Mouse (Mus musculus) erythroblast, embryonic 14.5 days (primary cell): ENCODE measurements around the gene Ugcg.

ENCODE experiments used
- GATA1 ChIP-seq: IDR thresholded peaks from 2 replicates; pipeline ENCODE4 v1.6.1; 2012; ENCODE audit warnings: low read length, inconsistent platforms, mixed read lengths
- TAL1 ChIP-seq: IDR thresholded peaks from 3 replicates; pipeline ENCODE4 v1.6.1; 2012; ENCODE audit warnings: low read length, inconsistent platforms, mixed read lengths

DNA sequence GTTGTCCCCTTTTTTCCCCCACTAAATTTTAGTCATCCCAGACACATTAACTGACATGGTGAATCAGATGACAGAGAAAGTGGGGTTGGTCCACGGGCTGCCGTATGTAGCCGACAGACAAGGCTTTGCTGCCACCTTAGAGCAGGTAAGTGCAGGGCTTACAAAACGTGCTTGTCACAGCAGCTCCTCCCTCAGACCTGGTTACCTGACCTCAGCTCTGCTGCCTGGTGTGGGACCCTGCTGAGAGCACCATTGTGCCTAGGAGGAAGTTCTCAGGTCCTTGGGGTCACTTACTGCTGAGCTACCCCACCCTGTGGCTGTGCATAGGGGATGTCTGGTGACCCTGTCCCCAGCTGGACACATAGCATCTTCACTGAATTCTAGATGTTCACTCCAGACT, 24.8 kb downstream of the Ugcg start:
- TF ChIP-seq TAL1 (no peak), GATA1 (no peak)
